Mouse (Mus musculus) olfactory bulb, adult 2 months (tissue): ENCODE results near the gene Gm42372. TPM values are rescaled to one million over a fixed set of nuclear protein-coding genes. Genes with fewer than 3 reads are reported as not detected.

Source experiments
- H3K27ac ChIP-seq: fragments of 200-500 bp; 2 replicates; pipeline ENCODE4 v1.5.1; 2012; ENCODE audit warnings: low read depth, low read length; ENCODE audit not compliant: insufficient read depth
- H3K4me1 ChIP-seq: fragments of 200-500 bp; 2 replicates; pipeline ENCODE4 v1.6.1; 2012; ENCODE audit warnings: low read length; ENCODE audit not compliant: control insufficient read depth, insufficient read depth
- H3K4me3 ChIP-seq: fragments of 200-500 bp; 2 replicates; pipeline ENCODE4 v1.5.1; 2012; ENCODE audit warnings: mild to moderate bottlenecking, low read depth, low read length, moderate library complexity; ENCODE audit not compliant: insufficient read depth
- CTCF ChIP-seq: fragments of 200-500 bp; IDR thresholded peaks from 2 replicates; pipeline ENCODE4 v1.5.1; 2012; ENCODE audit warnings: low read depth, mild to moderate bottlenecking, low read length, moderate library complexity; ENCODE audit not compliant: insufficient read depth
- POLR2A ChIP-seq: fragments of 200-500 bp; IDR thresholded peaks from 2 replicates; pipeline ENCODE4 v1.6.1; 2012; ENCODE audit warnings: mild to moderate bottlenecking, low read depth, low read length, moderate library complexity; ENCODE audit not compliant: insufficient read depth
- WGBS: fragments of 180-500 bp; shearing (Covaris S2); methylation state at CpG from one replicate; pipeline ENCODE4 v1.1.7; 2018; 5-methylcytosine and 5-hydroxymethylcytosine counted together
- polyA plus RNA-seq: library from polyadenylated mRNA; stranded (reverse); fragments of >200 nt; gene quantifications from 2 replicates; pipeline ENCODE4 v1.2.4, GENCODE M21; 2012; ENCODE audit warnings: low replicate concordance; ENCODE audit not compliant: missing spikeins, insufficient read depth, insufficient read length

Gene Gm42372
- polyA plus RNA-seq, 1 experiment, result not detected

- no peak for TF ChIP-seq CTCF
- TF ChIP-seq POLR2A, result no peak
- peaks cover 36% of the 10 kb centered on the region for H3K4me1 ChIP-seq
- no peak overlapping the region for H3K27ac ChIP-seq
- WGBS, result 74% methylated on average over 4 of the region's 4 CpGs
- H3K4me3 ChIP-seq, result no peak overlapping the region
Measured at GRCm38 (mm10) chr7:16995345-16995744, 12.5 kb downstream of the Gm42372 start.

- WGBS, result 65% methylated on average over 4 of the region's 4 CpGs
- Histone ChIP-seq H3K4me3 (no peak overlapping the region), H3K4me1 (peaks cover 16% of the 10 kb centered on the region), H3K27ac (no peak overlapping the region)
- TF ChIP-seq POLR2A, result no peak
- no peak for TF ChIP-seq CTCF
Measured at GRCm38 (mm10) chr7:16999233-16999632, 16.3 kb downstream of the Gm42372 start.

- no peak overlapping the region for H3K27ac ChIP-seq
- TF ChIP-seq POLR2A (no peak), CTCF (peak; percentile 97)
- peaks cover 12% of the 10 kb centered on the region for H3K4me1 ChIP-seq
- 23% methylated on average over 4 of the region's 4 CpGs for WGBS
- no peak overlapping the region for H3K4me3 ChIP-seq
Measured at GRCm38 (mm10) chr7:16999650-17000049, 16.8 kb downstream of the Gm42372 start.

- 7% methylated on average over 7 of the region's 7 CpGs for WGBS
- peaks cover 4% of the 10 kb centered on the region for H3K4me1 ChIP-seq
- H3K4me3 ChIP-seq, result no peak overlapping the region
- no peak overlapping the region for H3K27ac ChIP-seq
- TF ChIP-seq CTCF (peak; percentile 92), POLR2A (no peak)
Measured at GRCm38 (mm10) chr7:17002375-17003195, 19.7 kb downstream of the Gm42372 start.

- Histone ChIP-seq H3K27ac (0 out of 2 replicates have a peak overlapping the region, but pooled peaks have one; percentile 29), H3K4me3 (no peak overlapping the region), H3K4me1 (peaks cover 4% of the 10 kb centered on the region)
- WGBS, result 73% methylated on average over 7 of the region's 7 CpGs
- no peak for TF ChIP-seq POLR2A
Measured at GRCm38 (mm10) chr7:17003230-17003960, 20.5 kb downstream of the Gm42372 start.

GRCm38 (mm10) chr7:17004716-17005115, 21.8 kb downstream of the Gm42372 start:
- 76% methylated on average over 7 of the region's 7 CpGs for WGBS
- H3K27ac ChIP-seq, result no peak overlapping the region

GRCm38 (mm10) chr7:17007300-17007699, 24.4 kb downstream of the Gm42372 start:
- H3K27ac ChIP-seq, result no peak overlapping the region
- WGBS, result 73% methylated on average over 4 of the region's 4 CpGs
- TF ChIP-seq CTCF (peak; percentile 39; the same call in 1 of the 2 replicates), POLR2A (no peak)
- H3K4me1 ChIP-seq, result 0 out of 2 replicates have a peak, but pooled peaks cover 3% of the 10 kb centered on the region
- H3K4me3 ChIP-seq, result no peak overlapping the region

More at GRCm38 (mm10) chr7:17004716-17005115, 21.8 kb downstream of the Gm42372 start:
- no peak overlapping the region for H3K4me3 ChIP-seq
- 0 out of 2 replicates have a peak, but pooled peaks cover 3% of the 10 kb centered on the region for H3K4me1 ChIP-seq
- TF ChIP-seq POLR2A (no peak), CTCF (no peak)

GRCm38 (mm10) chr7:17009326-17010009, 26.6 kb downstream of the Gm42372 start:
- H3K27ac ChIP-seq, result 0 out of 2 replicates have a peak overlapping the region, but pooled peaks have one; percentile 12
- TF ChIP-seq POLR2A, result no peak
- TF ChIP-seq CTCF, result no peak
- 88% methylated on average over 16 of the region's 16 CpGs for WGBS
- H3K4me3 ChIP-seq, result no peak overlapping the region
- H3K4me1 ChIP-seq, result peaks cover 3% of the 10 kb centered on the region; the same call in 1 of the 2 replicates

- WGBS, result 68% methylated on average over 5 of the region's 5 CpGs
- Histone ChIP-seq H3K4me3 (no peak overlapping the region), H3K4me1 (peaks cover 3% of the 10 kb centered on the region; the same call in 1 of the 2 replicates), H3K27ac (0 out of 2 replicates have a peak overlapping the region, but pooled peaks have one; percentile 12)
- TF ChIP-seq CTCF, result no peak
- TF ChIP-seq POLR2A, result no peak
Measured at GRCm38 (mm10) chr7:17010010-17010347, 27.1 kb downstream of the Gm42372 start.
